Mouse (Mus musculus) ES-Bruce4 (cell line): ENCODE measurements around the gene Tmem131l.

Experiments
- CTCF ChIP-seq: IDR thresholded peaks from one replicate; pipeline ENCODE4 v1.8.1; 2011; ENCODE audit warnings: low read depth, low read length
- EP300 ChIP-seq: IDR thresholded peaks from 2 replicates; pipeline ENCODE4 v1.6.1; 2011; ENCODE audit warnings: low read depth, low read length; ENCODE audit not compliant: insufficient read depth
- POLR2A ChIP-seq: IDR thresholded peaks from one replicate; pipeline ENCODE4 v1.8.1; 2011; ENCODE audit warnings: low read length; ENCODE audit not compliant: insufficient read depth

- no peak for TF ChIP-seq POLR2A
- no peak for TF ChIP-seq CTCF
- no peak for TF ChIP-seq EP300
These were observed 29.1 kb upstream of the Tmem131l start for GRCm38 (mm10) chr3:84068831-84069709.
